Mouse (Mus musculus) embryo, embryonic 10.5 days (tissue): ENCODE results near the gene Lcn2.

Experiments
- DNase-seq: peaks from one replicate; pipeline ENCODE4 v3.0.0-alpha.2; 2015; ENCODE audit warnings: low spot score

The Lcn2 gene

DNA sequence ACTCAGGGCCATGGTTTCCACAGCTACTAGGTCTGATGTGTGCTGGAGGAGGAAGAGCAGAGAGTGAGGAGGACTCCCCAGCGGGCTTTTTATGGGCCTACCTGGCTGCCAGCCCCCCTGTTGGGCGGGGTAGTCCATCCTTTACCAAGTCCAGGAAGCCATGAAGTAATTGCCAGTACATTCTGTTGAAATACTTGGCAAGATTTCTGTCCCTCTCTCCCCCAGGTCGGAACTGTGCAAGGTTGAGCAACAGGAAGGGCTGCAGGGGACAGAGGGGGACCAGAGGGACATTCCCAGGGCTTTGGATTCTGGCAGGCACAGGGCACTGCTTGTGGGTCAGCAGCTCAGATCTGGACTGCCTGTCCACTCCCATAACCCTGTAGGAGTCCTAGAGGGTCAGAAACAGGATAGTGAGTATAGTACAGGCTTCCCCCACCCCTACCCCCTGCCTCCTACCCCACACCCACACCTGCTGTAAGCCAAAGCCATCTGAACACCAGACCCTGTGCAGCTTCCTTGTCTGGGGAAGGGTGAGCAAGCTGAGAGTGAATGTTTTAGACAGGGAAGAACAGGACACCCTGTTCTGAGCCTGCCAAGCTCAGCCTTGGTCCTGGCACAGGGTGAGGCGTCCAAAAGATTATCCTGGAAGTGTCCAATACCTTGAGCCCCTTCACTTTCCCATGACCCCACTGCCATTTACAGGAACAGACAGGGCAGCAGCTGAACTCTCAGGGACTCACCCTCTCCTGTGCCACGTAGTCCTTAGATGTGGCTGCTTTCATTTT lies at the start of gene Lcn2:
Gene Lcn2, minus strand, starts transcription at position 547 of the 785 bp plus-strand sequence.
- DNase-seq, result no peak

DNA sequence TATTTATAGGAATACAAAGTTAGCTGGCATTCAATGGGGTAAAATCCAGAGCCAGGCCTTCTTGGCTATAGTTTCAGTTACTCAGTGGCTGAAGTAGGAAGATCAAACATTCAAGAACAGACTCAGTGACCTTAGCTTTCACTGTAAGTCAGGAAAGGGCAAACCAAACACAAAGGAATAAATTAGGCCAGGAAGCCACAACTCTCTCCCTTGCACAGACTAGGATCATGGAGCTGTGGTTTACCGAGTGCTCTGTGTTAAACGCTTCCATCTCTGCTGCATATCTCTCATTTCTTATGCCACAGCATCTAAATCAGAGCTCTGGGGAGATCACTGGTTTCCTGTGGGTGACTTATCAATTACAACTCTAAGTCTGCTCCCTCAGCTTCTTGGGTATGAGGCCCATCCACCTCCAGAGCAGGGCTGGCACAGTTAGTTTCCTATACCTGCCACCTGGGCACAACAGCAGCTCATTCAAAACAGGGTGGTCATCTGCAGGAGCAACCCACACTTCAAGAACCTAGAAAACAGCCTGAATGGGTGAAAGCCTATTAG lies 49.6 kb upstream of the Lcn2 start:
- no peak for DNase-seq

- peak; percentile 34 for DNase-seq
Observed at GRCm38 (mm10) chr2:32436686-32437372, 48.8 kb upstream of the Lcn2 start.

DNA sequence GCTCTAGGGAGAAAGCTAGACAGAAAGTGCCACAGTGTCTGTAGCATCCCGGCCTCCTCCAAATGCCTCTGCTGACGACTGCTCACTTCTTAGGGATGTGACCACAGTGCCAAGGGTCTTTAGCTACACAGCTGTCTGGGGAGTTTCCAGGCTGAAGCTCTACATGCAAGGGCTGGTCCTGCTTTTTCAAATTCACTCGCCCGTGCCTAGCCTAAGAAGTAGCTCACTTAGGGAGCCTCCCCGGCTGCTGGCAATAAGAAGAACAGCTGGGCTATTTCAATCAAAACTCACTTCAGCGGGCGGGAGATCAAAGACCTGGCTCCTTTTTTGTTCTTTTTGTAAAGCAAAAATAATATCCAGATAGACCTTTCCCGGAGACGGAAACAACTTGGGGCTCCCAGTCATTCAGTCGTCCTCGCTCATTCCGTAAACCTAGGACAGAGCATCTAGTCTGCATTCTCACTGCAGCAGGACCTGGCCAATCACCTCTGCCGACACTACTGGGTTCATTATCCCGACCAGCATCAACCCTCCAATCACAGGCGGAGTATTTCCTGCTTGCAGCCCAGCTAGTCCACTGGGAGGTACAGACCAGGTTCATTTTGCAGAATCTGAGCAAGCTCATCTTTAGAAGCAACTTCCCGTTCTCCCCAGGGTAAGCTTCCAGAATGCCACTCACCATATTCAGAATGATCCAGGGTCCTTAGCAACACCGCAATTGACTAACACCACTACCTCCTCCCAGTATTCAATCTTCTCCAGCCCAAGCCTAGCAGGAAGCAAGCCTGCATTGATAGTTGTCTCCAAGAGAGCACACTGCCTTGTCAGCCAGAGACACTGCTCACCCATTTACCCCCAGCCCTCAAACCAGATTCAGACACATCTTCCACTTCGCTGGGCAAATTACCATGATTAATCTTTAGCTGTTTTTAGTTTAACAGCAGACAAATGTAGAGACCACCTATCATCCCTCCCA lies 42.9 kb upstream of the Lcn2 start:
- DNase-seq, result peak; percentile 96

- no peak for DNase-seq
Observed at GRCm38 (mm10) chr2:32429215-32429891, 41.3 kb upstream of the Lcn2 start.

DNA sequence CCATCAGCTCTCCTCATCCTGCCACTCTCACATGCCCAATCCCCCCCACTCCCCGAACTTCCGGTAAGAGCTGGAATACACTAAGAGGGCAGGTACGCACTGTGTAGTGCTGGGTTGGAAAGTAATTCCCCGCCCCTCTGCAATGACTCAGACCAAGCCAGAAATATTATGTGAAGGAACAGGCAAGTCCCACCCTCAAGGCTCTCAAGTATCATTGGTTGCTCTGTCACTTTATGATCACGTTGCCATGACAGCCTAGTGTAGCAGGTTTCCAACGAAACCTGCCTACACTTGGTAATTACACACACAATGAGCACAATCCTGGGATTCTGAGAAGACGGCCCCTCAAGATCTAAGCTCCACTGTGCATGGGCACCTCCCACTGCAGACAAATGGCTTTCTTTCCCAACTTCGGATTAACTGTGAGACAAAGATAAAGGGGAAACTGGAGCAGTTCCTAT lies 40.2 kb upstream of the Lcn2 start:
- peak; percentile 36 for DNase-seq

DNA sequence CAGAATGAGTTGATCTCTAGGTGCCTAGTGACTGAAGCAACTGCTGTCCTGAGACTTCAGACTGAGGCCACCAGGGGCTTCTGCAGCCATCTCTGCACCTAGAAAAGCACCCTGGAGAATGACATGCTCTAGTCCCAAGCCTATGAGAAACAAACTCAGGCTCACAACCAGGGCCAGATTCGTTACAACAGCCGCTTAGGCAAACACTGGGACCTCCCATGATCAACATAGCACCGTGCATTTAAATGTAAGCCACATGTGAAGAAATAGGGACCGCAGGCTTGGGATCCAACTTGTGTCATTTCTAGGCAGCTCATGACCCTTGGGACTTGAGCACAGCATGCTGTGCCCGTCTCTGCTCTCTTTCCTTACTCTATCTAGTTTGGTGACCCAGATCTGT lies 39.7 kb upstream of the Lcn2 start:
- DNase-seq, result no peak

DNA sequence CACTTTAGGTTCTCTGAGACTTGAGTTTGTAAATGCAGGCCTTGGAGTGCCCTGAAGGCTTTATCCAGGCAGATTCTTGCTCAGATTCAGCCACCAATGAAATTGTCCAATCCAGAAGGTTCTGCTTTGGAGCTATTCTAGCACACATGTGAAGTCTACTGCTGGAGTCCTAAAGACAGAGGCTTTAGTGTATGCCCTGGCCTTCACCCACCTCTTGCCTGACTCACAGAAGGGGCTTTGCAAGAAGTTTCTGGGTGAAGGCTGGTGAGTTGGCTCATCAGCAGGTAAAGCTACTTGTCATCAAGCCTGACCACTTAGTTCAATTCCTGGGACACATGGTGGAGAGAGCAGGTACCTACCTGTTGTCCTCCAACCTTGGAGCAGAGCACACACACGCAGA lies 38.1 kb upstream of the Lcn2 start:
- DNase-seq, result no peak

DNA sequence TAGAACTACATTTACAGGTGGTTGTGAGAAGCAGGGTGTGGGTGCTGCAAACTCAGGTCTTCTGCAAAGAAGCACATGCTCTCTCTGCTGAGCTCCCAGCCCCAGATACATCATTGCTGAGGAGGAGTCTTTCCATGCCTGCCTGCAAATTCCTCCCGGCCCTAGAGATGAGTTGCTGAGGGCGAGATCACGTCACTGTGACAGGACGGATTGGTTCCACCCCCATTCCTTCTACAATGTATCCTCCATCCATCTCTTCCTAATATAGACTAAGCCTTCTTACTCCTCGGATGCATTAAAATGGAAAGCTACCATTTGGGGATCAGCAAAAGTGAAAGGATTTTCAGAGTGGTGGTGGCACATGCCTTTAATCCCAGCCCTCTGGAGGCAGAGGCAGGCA lies 37.5 kb upstream of the Lcn2 start:
- DNase-seq, result no peak

DNA sequence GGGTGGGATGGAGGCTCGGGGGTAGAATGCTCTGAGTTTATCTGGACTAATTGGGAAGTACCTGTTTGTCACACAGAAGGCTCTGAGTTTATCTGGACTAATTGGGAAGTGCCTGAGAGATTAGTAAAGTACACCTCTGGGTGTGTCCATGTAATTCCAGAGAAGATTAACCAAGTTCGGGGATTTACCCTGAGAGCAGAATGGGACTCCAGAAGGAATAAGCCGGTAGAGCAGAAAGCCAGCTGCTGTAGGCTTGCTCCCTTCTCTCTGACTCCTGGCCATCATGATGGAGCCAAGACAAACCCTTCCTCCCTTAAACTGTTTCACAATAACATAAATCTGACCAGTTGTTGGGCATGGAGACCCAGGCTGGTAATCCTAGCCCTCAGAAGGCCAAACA lies 36.7 kb upstream of the Lcn2 start:
- DNase-seq, result no peak

DNA sequence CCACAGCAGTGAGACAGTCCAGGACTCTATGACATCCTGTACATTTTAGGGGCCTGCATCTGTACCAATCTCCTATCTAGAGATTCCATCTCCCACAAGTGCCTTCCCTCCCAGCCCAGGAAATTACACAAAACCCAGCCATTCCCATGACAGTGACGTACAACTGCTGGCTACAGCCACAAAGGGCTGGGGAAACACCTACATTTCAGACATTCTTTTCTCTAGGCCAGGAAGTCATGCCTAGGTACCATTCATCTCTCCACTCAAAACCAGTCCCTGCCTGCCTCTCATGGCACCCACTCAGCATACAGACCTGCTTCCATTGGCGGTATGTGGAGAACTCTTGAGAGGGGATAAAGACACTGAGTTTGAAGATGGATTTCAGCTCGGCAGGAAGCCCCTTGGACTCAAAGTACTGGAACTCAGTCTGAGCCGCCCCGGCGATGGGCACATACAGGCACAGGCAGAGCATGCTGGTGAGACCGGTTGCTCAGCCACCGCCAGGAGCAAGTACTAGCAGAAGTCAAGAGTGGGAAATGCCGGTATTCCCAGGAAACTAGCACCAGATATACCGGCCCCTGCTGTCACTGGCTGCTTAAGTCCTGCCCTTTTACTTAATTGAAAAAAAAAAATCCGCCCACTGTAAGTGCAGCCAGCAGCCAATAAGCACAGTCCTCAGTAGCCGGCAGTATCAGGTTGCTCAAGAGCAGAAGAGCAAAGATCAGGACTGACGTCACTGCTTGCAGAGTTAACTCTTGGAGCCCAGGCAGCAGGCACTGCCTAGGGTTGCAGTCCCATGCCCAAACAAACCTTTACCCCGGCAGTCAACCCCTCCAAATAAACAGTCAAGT lies 35.7 kb upstream of the Lcn2 start:
- peak; percentile 94 for DNase-seq

DNA sequence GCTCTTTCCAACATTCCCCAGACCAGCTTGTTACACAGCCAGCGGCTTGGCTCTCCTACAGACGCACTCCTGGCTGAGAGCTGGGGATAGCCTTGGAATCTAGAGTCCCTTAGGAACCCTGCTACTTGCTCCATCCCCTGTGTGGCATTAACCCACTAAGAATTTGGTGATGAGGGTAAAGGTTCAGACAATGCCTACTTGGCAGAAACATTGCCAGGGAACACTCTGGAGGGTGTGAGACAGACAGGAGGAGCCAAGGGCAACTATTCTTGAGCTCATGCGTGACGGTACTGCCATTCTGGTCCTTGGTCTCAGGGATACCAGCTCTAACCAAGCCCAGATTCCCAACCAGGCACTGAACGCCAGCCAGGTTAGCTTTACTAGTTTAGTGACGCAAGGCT lies 33.8 kb upstream of the Lcn2 start:
- no peak for DNase-seq

DNA sequence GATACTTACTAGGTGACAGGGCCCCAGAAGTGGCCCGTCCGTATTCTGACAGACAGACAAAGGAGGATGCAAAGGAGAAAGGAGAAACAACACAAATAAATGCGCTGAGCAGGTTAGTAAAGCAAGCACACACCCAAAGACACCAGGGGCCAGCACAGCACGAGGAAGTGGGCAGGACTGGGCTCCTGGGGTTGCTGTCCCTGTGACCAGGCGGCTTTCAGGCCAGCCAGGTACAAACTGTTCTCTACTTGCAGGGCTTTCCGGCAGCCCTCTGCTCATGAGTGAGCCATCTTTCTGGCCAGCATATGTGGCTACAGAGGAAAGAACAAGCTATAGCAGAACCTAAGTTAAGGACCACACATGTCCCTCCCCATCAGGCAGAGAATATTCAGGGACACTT lies 32.6 kb upstream of the Lcn2 start:
- no peak for DNase-seq

GRCm38 (mm10) chr2:32420066-32420608 lies 32.1 kb upstream of the Lcn2 start:
- no peak for DNase-seq

DNA sequence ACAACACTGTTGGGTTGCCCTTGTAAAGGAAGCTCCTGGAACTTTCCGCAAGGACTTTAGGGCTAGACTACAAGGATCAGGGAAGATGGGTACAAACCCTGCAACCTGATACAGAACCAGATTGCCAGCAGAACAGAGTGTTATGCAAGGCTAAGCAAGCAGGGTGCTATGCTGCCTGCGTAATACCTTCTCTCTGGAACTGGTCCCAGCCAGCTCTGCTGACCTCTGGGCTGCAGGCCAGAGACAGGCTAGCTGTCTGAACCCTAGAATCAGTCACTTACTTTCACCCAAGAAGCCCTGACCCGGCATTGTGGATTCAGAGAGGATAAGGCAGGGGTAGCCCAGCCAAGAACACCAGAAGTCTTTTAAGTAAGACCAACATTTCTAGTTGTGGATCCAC lies 31.3 kb upstream of the Lcn2 start:
- no peak for DNase-seq

- DNase-seq, result no peak
Observed at GRCm38 (mm10) chr2:32418430-32419151, 30.5 kb upstream of the Lcn2 start.

DNA sequence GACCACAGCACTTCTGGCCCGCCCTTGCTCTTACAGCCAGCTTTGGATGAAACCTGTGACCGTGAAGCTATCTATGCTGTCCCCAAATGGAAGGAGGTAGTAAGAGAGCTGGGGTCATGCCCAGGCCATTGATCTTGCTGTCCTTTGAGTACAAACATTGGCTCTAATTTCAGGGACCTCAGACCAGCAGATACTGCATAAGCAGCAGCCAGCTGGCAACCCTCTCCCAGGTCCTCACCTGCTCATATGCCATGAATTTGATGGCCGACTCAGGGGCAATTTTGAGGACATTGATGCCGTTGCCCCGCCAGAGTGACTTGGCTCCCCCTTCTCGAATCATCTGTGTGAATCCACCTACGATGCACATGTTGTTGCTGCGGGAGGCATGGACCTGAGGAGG lies 29.4 kb upstream of the Lcn2 start:
- no peak for DNase-seq

- no peak for DNase-seq
Observed at GRCm38 (mm10) chr2:32416556-32416955, 28.5 kb upstream of the Lcn2 start.

DNA sequence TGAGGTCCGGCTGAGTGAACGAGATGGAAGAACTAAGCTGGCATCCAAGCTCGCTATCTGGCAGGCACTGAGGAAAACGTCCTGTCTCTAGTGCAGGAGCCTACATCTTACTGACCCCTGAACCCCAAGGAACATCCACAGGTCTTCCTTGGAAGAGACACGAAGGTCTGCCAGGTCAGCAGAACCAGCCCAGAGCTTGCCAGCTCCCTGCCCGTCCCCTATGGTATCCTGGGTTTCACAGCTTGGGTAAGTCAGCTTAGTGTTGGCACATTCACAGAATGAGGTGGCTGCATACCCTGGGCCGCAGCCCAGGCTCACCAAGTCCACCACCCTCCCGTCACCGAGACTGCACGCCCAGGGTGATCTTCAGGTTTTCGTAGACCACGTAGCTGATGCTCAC lies 27.7 kb upstream of the Lcn2 start:
- DNase-seq, result no peak

DNA sequence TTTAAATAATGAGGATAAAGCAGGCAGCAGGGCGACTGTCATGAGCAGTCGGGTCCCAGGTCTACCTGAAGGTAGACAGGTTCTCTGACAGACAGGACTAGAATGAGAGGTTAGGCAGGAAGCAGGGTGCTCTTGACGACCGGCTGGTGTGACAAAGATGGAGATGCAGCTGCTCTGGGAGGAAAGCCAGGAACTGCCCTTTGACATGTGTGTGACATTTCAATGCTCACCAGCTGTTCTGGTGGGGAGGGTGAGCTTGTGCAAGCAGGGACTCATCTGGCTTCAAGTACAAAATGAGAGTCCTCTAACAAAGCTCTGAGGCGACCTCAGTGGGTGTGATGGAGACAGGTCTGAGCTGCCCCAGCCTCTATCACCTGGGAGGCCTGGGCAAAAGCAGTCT lies 25.9 kb upstream of the Lcn2 start:
- DNase-seq, result peak; percentile 36
